Mouse (Mus musculus): ENCODE data around the gene Hist1h2bf. TPM values are rescaled to one million over a fixed set of nuclear protein-coding genes. Genes with fewer than 3 reads are reported as not detected.
A peak's percentile ranks its signal among the peaks of the same experiment; 100 is the strongest.

Gene Hist1h2bf
- polyA plus RNA-seq, 1 experiment from 2014 or later, result 2.7 TPM

- H3K27ac ChIP-seq (replicated peaks; ENCODE audit: low read depth, low read length), result peak overlapping the region; percentile 94
- peak overlapping the region; percentile 90 for H3K4me2 ChIP-seq (ENCODE audit: low read length)
- no peak for ATAC-seq (ENCODE audit: low FRiP score, low TSS enrichment)
- peaks cover 16% of the 10 kb centered on the region for H3K4me1 ChIP-seq (ENCODE audit: control insufficient read depth, insufficient read depth, low read length)
- H3K9me3 ChIP-seq (ENCODE audit: control insufficient read depth, low read length), result no peaks in the 10 kb centered on the region
- H3K9ac ChIP-seq (replicated peaks; ENCODE audit: low read length), result peak overlapping the region; percentile 60
- H3K36me3 ChIP-seq (ENCODE audit: control insufficient read depth, insufficient read depth, low read length), result no peaks in the 10 kb centered on the region
- no peak for DNase-seq
- no peaks in the 10 kb centered on the region for H3K27me3 ChIP-seq (ENCODE audit: control insufficient read depth, insufficient read depth, low read length)
- H3K4me3 ChIP-seq (replicated peaks; ENCODE audit: low read depth, low read length), result peak overlapping the region; percentile 51
Measured at GRCm38 (mm10) chr13:23584331-23584730, 10.3 kb upstream of the Hist1h2bf start.

- no peak overlapping the region for H3K27ac ChIP-seq (replicated peaks; ENCODE audit: low read depth, low read length)
- H3K4me1 ChIP-seq (ENCODE audit: control insufficient read depth, insufficient read depth, low read length), result peaks cover 16% of the 10 kb centered on the region
- H3K4me3 ChIP-seq (replicated peaks; ENCODE audit: low read depth, low read length), result no peak overlapping the region
- no peaks in the 10 kb centered on the region for H3K9me3 ChIP-seq (ENCODE audit: control insufficient read depth, low read length)
- H3K36me3 ChIP-seq (ENCODE audit: control insufficient read depth, insufficient read depth, low read length), result no peaks in the 10 kb centered on the region
- no peak for DNase-seq
- no peaks in the 10 kb centered on the region for H3K27me3 ChIP-seq (ENCODE audit: control insufficient read depth, insufficient read depth, low read length)
- no peak overlapping the region for H3K9ac ChIP-seq (replicated peaks; ENCODE audit: low read length)
- 0 out of 2 replicates have a peak overlapping the region, but pooled peaks have one; percentile 15 for H3K4me2 ChIP-seq (ENCODE audit: low read length)
- no peak for ATAC-seq (ENCODE audit: low FRiP score, low TSS enrichment)
Measured at GRCm38 (mm10) chr13:23583387-23584068, 9.5 kb upstream of the Hist1h2bf start.

GRCm38 (mm10) chr13:23582219-23583056, 8.4 kb upstream of the Hist1h2bf start:
- ATAC-seq (ENCODE audit: low FRiP score, low TSS enrichment), result no peak
- H3K9ac ChIP-seq (replicated peaks; ENCODE audit: low read length), result peak overlapping the region; percentile 47
- peak overlapping the region; percentile 78 for H3K27ac ChIP-seq (replicated peaks; ENCODE audit: low read depth, low read length)
- WGBS, result 7% methylated on average over 6 of the region's 6 CpGs
- H3K27me3 ChIP-seq (ENCODE audit: control insufficient read depth, insufficient read depth, low read length), result no peaks in the 10 kb centered on the region
- H3K9me3 ChIP-seq (ENCODE audit: control insufficient read depth, low read length), result no peaks in the 10 kb centered on the region
- H3K4me3 ChIP-seq (replicated peaks; ENCODE audit: low read depth, low read length), result peak overlapping the region; percentile 39
- no peaks in the 10 kb centered on the region for H3K36me3 ChIP-seq (ENCODE audit: control insufficient read depth, insufficient read depth, low read length)
- H3K4me1 ChIP-seq (ENCODE audit: control insufficient read depth, insufficient read depth, low read length), result peaks cover 16% of the 10 kb centered on the region
- peak overlapping the region; percentile 74 for H3K4me2 ChIP-seq (ENCODE audit: low read length)
- no peak for DNase-seq

- H3K9ac ChIP-seq (replicated peaks; ENCODE audit: low read length), result peak within 1 kb of the TSS; percentile 47
- no peaks in the 10 kb centered on the region for H3K27me3 ChIP-seq (ENCODE audit: control insufficient read depth, insufficient read depth, low read length)
- H3K4me1 ChIP-seq (ENCODE audit: control insufficient read depth, insufficient read depth, low read length), result peaks cover 23% of the 10 kb centered on the region
- DNase-seq (peak; percentile 98), ATAC-seq (ENCODE audit: low FRiP score, low TSS enrichment) (peak; percentile 91)
- WGBS, result under 1% methylated on average over 43 of the region's 43 CpGs
- peak within 1 kb of the TSS; percentile 74 for H3K4me2 ChIP-seq (ENCODE audit: low read length)
- no peaks in the 10 kb centered on the region for H3K36me3 ChIP-seq (ENCODE audit: control insufficient read depth, insufficient read depth, low read length)
- peak within 1 kb of the TSS; percentile 78 for H3K27ac ChIP-seq (replicated peaks; ENCODE audit: low read depth, low read length)
- peak within 1 kb of the TSS; percentile 39 for H3K4me3 ChIP-seq (replicated peaks; ENCODE audit: low read depth, low read length)
- no peaks in the 10 kb centered on the region for H3K9me3 ChIP-seq (ENCODE audit: control insufficient read depth, low read length)
Measured at GRCm38 (mm10) chr13:23581408-23582218, 7.6 kb upstream of the Hist1h2bf start, which contains the start of gene Hist1h4d. Gene Hist1h4d, plus strand, starts transcription at chr13:23581598.

GRCm38 (mm10) chr13:23577835-23578234, 3.8 kb upstream of the Hist1h2bf start:
- no peak overlapping the region for H3K4me3 ChIP-seq (replicated peaks; ENCODE audit: low read depth, low read length)
- DNase-seq (no peak), ATAC-seq (ENCODE audit: low FRiP score, low TSS enrichment) (no peak)
- H3K27ac ChIP-seq (replicated peaks; ENCODE audit: low read depth, low read length), result no peak overlapping the region
- no peaks in the 10 kb centered on the region for H3K9me3 ChIP-seq (ENCODE audit: control insufficient read depth, low read length)
- no peak overlapping the region for H3K9ac ChIP-seq (replicated peaks; ENCODE audit: low read length)
- no peak overlapping the region for H3K4me2 ChIP-seq (ENCODE audit: low read length)
- H3K4me1 ChIP-seq (ENCODE audit: control insufficient read depth, insufficient read depth, low read length), result peaks cover 28% of the 10 kb centered on the region
- 95% methylated on average over 1 of the region's 1 CpGs for WGBS
- no peaks in the 10 kb centered on the region for H3K36me3 ChIP-seq (ENCODE audit: control insufficient read depth, insufficient read depth, low read length)
- no peaks in the 10 kb centered on the region for H3K27me3 ChIP-seq (ENCODE audit: control insufficient read depth, insufficient read depth, low read length)

- peak overlapping the region; percentile 30; the same call in 1 of the 2 replicates for H3K9ac ChIP-seq (replicated peaks; ENCODE audit: low read length)
- no peaks in the 10 kb centered on the region for H3K36me3 ChIP-seq (ENCODE audit: control insufficient read depth, insufficient read depth, low read length)
- peaks cover 31% of the 10 kb centered on the region for H3K4me1 ChIP-seq (ENCODE audit: control insufficient read depth, insufficient read depth, low read length)
- DNase-seq (no peak), ATAC-seq (ENCODE audit: low FRiP score, low TSS enrichment) (no peak)
- peak overlapping the region; percentile 59 for H3K4me2 ChIP-seq (ENCODE audit: low read length)
- H3K27me3 ChIP-seq (ENCODE audit: control insufficient read depth, insufficient read depth, low read length), result no peaks in the 10 kb centered on the region
- H3K9me3 ChIP-seq (ENCODE audit: control insufficient read depth, low read length), result no peaks in the 10 kb centered on the region
- H3K4me3 ChIP-seq (replicated peaks; ENCODE audit: low read depth, low read length), result peak overlapping the region; percentile 36; the same call in 1 of the 2 replicates
- 46% methylated on average over 6 of the region's 6 CpGs for WGBS
- H3K27ac ChIP-seq (replicated peaks; ENCODE audit: low read depth, low read length), result no peak overlapping the region
Measured at GRCm38 (mm10) chr13:23576906-23577639, 3.1 kb upstream of the Hist1h2bf start.

GRCm38 (mm10) chr13:23576351-23576881, 2.4 kb upstream of the Hist1h2bf start:
- H3K9me3 ChIP-seq (ENCODE audit: control insufficient read depth, low read length), result no peaks in the 10 kb centered on the region
- DNase-seq, result no peak
- H3K36me3 ChIP-seq (ENCODE audit: control insufficient read depth, insufficient read depth, low read length), result no peaks in the 10 kb centered on the region
- peak overlapping the region; percentile 30; the same call in 1 of the 2 replicates for H3K9ac ChIP-seq (replicated peaks; ENCODE audit: low read length)
- H3K4me2 ChIP-seq (ENCODE audit: low read length), result peak overlapping the region; percentile 59
- ATAC-seq (ENCODE audit: low FRiP score, low TSS enrichment), result no peak
- peak overlapping the region; percentile 36 for H3K4me3 ChIP-seq (replicated peaks; ENCODE audit: low read depth, low read length)
- peaks cover 30% of the 10 kb centered on the region for H3K4me1 ChIP-seq (ENCODE audit: control insufficient read depth, insufficient read depth, low read length)
- no peaks in the 10 kb centered on the region for H3K27me3 ChIP-seq (ENCODE audit: control insufficient read depth, insufficient read depth, low read length)
- WGBS, result 2% methylated on average over 7 of the region's 7 CpGs
- peak overlapping the region; percentile 49; the same call in 1 of the 2 replicates for H3K27ac ChIP-seq (replicated peaks; ENCODE audit: low read depth, low read length)

All from midbrain, embryonic 14.5 days (tissue).